Mouse (Mus musculus): ENCODE results near the gene Sertad2. TPM values are rescaled to one million over a fixed set of nuclear protein-coding genes. Genes with fewer than 3 reads are reported as not detected.

Gene Sertad2
- polyA plus RNA-seq, 1 experiment from 2014 or later = 30.9 TPM

DNA sequence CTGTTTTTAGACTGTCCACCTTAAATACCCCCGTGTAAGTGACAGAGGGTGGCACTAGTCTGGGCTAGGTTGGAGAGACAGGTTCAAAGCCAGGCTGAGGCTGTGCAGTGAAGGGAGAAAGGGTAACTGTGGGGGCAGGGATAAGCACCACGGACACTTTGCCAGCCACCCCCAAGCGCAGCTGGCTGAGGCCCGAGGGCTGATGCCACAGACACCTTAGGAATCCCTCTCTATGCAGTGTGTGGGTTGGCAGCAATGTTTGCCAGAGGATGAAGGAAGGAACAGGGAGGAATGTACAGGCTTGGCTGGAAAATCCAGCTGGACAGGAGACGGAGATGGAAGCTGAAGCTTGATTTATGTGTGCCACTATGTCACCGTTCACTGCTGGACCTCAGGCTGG is 129.5 kb downstream of the Sertad2 start:
- WGBS = 74% methylated on average over 6 of the region's 6 CpGs
- Histone ChIP-seq H3K9ac (ENCODE audit: low read length) (no peak overlapping the region), H3K4me3 (ENCODE audit: low read length) (no peak overlapping the region), H3K27ac (ENCODE audit: low read length) (no peak overlapping the region), H3K4me1 (ENCODE audit: control insufficient read depth, insufficient read depth, low read length) (no peaks in the 10 kb centered on the region), H3K9me3 (replicated peaks; ENCODE audit: control insufficient read depth, low read length) (no peaks in the 10 kb centered on the region), H3K27me3 (ENCODE audit: control insufficient read depth, insufficient read depth, low read length) (no peaks in the 10 kb centered on the region), H3K36me3 (ENCODE audit: control insufficient read depth, insufficient read depth) (no peaks in the 10 kb centered on the region), H3K4me2 (ENCODE audit: low read depth, low read length) (no peak overlapping the region)
- ATAC-seq (replicated peaks; ENCODE audit: extremely low read depth, insufficient read depth, low FRiP score) = no peak

DNA sequence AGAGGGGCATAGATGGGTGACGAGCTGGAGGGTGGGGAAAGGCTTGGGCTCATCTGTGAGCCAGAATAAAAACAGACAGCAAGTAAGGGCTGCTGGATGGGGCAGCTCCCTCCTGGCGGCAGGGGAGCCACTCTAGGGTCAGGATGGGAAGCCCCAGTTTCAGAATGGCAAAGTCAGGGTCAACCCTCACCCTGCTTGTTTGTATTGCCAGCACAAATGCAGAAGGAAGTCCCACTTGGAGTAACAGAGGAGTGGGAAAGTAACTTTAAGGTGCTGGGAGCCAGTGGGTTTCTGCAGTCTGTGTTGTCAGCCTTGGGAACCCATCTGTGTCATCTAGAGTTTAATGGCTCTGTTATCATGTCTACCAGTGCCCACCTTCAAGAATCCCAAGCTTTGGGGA is 136.3 kb downstream of the Sertad2 start:
- Histone ChIP-seq H3K4me3 (ENCODE audit: low read length) (no peak overlapping the region), H3K9me3 (replicated peaks; ENCODE audit: control insufficient read depth, low read length) (no peaks in the 10 kb centered on the region), H3K36me3 (ENCODE audit: control insufficient read depth, insufficient read depth) (no peaks in the 10 kb centered on the region), H3K9ac (ENCODE audit: low read length) (no peak overlapping the region), H3K4me2 (ENCODE audit: low read depth, low read length) (no peak overlapping the region), H3K4me1 (ENCODE audit: control insufficient read depth, insufficient read depth, low read length) (no peaks in the 10 kb centered on the region), H3K27ac (ENCODE audit: low read length) (no peak overlapping the region), H3K27me3 (ENCODE audit: control insufficient read depth, insufficient read depth, low read length) (no peaks in the 10 kb centered on the region)
- ATAC-seq (replicated peaks; ENCODE audit: extremely low read depth, insufficient read depth, low FRiP score) = no peak
- WGBS = 79% methylated on average over 2 of the region's 2 CpGs

DNA sequence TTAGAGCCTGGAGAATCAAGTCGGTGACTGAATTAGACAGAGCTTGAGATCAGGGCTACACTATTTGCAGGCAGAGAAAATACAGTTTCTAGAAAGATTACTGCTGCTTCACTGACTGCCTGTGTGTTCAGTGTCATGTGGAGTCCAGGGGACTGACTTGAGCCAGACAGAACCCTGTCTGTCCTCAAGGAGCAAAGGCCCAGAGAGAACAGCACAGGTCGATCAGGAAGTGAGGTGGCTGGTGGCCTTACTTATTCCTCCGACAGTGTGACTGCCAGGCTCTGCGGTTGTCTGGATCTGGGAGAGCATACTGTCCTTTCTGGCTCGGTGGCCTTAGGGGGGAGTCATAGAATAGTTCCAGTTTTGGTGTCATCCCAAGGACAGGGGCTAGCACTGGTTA is 137.7 kb downstream of the Sertad2 start:
- H3K9me3 ChIP-seq (replicated peaks; ENCODE audit: control insufficient read depth, low read length) = no peaks in the 10 kb centered on the region
- H3K36me3 ChIP-seq (ENCODE audit: control insufficient read depth, insufficient read depth) = 0 out of 2 replicates have a peak, but pooled peaks cover 3% of the 10 kb centered on the region
- H3K4me1 ChIP-seq (ENCODE audit: control insufficient read depth, insufficient read depth, low read length) = no peaks in the 10 kb centered on the region
- WGBS = 76% methylated on average over 5 of the region's 5 CpGs
- no peak overlapping the region for H3K27ac ChIP-seq (ENCODE audit: low read length)
- no peak overlapping the region for H3K4me3 ChIP-seq (ENCODE audit: low read length)
- no peak overlapping the region for H3K4me2 ChIP-seq (ENCODE audit: low read depth, low read length)
- H3K9ac ChIP-seq (ENCODE audit: low read length) = no peak overlapping the region
- no peak for ATAC-seq (replicated peaks; ENCODE audit: extremely low read depth, insufficient read depth, low FRiP score)
- H3K27me3 ChIP-seq (ENCODE audit: control insufficient read depth, insufficient read depth, low read length) = no peaks in the 10 kb centered on the region

DNA sequence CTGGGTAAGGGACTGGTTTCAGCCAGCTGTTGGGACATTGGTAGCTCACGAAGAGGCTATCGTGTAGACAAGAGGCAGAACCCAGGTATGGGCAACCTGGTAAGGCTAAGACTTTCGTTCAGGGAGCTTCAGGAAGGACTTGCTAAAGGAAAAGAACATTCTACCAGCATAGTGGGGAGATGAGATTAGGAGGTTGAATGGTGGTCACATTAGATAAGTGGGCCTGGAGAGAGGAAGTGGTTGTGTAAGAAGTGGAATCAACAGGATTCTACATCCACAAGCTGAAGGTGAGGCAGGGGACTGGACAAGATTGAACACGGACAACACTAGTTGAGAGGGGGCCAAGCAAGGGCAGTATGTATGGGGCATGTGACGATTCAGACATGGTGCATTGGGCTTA is 138.6 kb downstream of the Sertad2 start:
- Histone ChIP-seq H3K27me3 (ENCODE audit: control insufficient read depth, insufficient read depth, low read length) (no peaks in the 10 kb centered on the region), H3K4me1 (ENCODE audit: control insufficient read depth, insufficient read depth, low read length) (no peaks in the 10 kb centered on the region), H3K9ac (ENCODE audit: low read length) (no peak overlapping the region), H3K36me3 (ENCODE audit: control insufficient read depth, insufficient read depth) (peaks cover 9% of the 10 kb centered on the region), H3K4me3 (ENCODE audit: low read length) (no peak overlapping the region), H3K27ac (ENCODE audit: low read length) (no peak overlapping the region), H3K4me2 (ENCODE audit: low read depth, low read length) (no peak overlapping the region), H3K9me3 (replicated peaks; ENCODE audit: control insufficient read depth, low read length) (no peaks in the 10 kb centered on the region)
- ATAC-seq (replicated peaks; ENCODE audit: extremely low read depth, insufficient read depth, low FRiP score) = no peak
- WGBS = 87% methylated on average over 5 of the region's 5 CpGs

GRCm38 (mm10) chr11:20691000-20691399 is 147.9 kb downstream of the Sertad2 start:
- Histone ChIP-seq H3K4me1 (ENCODE audit: control insufficient read depth, insufficient read depth, low read length) (no peaks in the 10 kb centered on the region), H3K9me3 (replicated peaks; ENCODE audit: control insufficient read depth, low read length) (no peaks in the 10 kb centered on the region), H3K9ac (ENCODE audit: low read length) (no peak overlapping the region), H3K36me3 (ENCODE audit: control insufficient read depth, insufficient read depth) (peaks cover 3% of the 10 kb centered on the region), H3K27ac (ENCODE audit: low read length) (no peak overlapping the region), H3K27me3 (ENCODE audit: control insufficient read depth, insufficient read depth, low read length) (no peaks in the 10 kb centered on the region), H3K4me3 (ENCODE audit: low read length) (no peak overlapping the region), H3K4me2 (ENCODE audit: low read depth, low read length) (no peak overlapping the region)
- 7% methylated on average over 4 of the region's 4 CpGs for WGBS
- peak; percentile 69; the same call in 1 of the 2 replicates for ATAC-seq (replicated peaks; ENCODE audit: extremely low read depth, insufficient read depth, low FRiP score)

Other genes with a start within 250 kb of the Sertad2 start
- 7.5 and 8.3 TPM in 2 replicates for gene Slc1a4, start 210.5 kb upstream of the Sertad2 start, polyA plus RNA-seq (2015; fragmentation: Nextera tagmentation; extraction: Ambion mirVana)
- 11.8 and 13.1 TPM in 2 replicates for gene Aftph, start 198.3 kb downstream of the Sertad2 start, polyA plus RNA-seq (2015; fragmentation: Nextera tagmentation; extraction: Ambion mirVana)

All from heart, embryonic 16.5 days (tissue).